Mouse (Mus musculus) thymus, adult 2 months (tissue): ENCODE data around the gene Zfp12. TPM values are rescaled to one million over a fixed set of nuclear protein-coding genes. Genes with fewer than 3 reads are reported as not detected.

Experiments
- DNase-seq: peaks from one replicate; pipeline ENCODE4 v3.0.0; 2021
- H3K27ac ChIP-seq: fragments of 200-500 bp; 2 replicates; pipeline ENCODE4 v1.5.1; 2012; ENCODE audit warnings: low read length, control low read depth; ENCODE audit not compliant: control insufficient read depth, insufficient read depth
- H3K27me3 ChIP-seq: fragments of 200-500 bp; 2 replicates; pipeline ENCODE4 v1.6.1; 2012; ENCODE audit warnings: mild to moderate bottlenecking, low read length, moderate library complexity, mixed read lengths; ENCODE audit not compliant: control insufficient read depth, insufficient read depth
- H3K36me3 ChIP-seq: fragments of 200-500 bp; 2 replicates; pipeline ENCODE4 v1.6.1; 2012; ENCODE audit warnings: mild to moderate bottlenecking, low read length, moderate library complexity; ENCODE audit not compliant: control insufficient read depth, insufficient read depth
- H3K4me1 ChIP-seq: fragments of 200-500 bp; replicated peaks from 2 replicates; pipeline ENCODE4 v1.6.1; 2012; ENCODE audit warnings: low read length; ENCODE audit not compliant: control insufficient read depth, insufficient read depth
- H3K4me3 ChIP-seq: fragments of 200-500 bp; 2 replicates; pipeline ENCODE4 v1.5.1; 2012; ENCODE audit warnings: mild to moderate bottlenecking, low read length, control low read depth, moderate library complexity; ENCODE audit not compliant: control insufficient read depth, insufficient read depth
- CTCF ChIP-seq: fragments of 200-500 bp; IDR thresholded peaks from 2 replicates; pipeline ENCODE4 v1.5.1; 2012; ENCODE audit warnings: mild to moderate bottlenecking, control low read depth, low read length, moderate library complexity, borderline replicate concordance; ENCODE audit not compliant: control insufficient read depth, poor library complexity, insufficient read depth; ENCODE audit errors: extremely low read depth
- POLR2A ChIP-seq: fragments of 200-500 bp; IDR thresholded peaks from 2 replicates; pipeline ENCODE4 v1.6.1; 2012; ENCODE audit warnings: mild to moderate bottlenecking, low read length, control low read depth, moderate library complexity; ENCODE audit not compliant: control insufficient read depth, poor library complexity, insufficient read depth; ENCODE audit errors: extremely low read depth
- WGBS: fragments of 180-500 bp; shearing (Covaris S2); methylation state at CpG from one replicate; pipeline ENCODE4 v1.1.7; 2018; 5-methylcytosine and 5-hydroxymethylcytosine counted together
- polyA plus RNA-seq: library from polyadenylated mRNA; depleted of rRNA; stranded (reverse); fragments of >200 nt; gene quantifications from 2 replicates; pipeline ENCODE4 v1.2.3, GENCODE M21; 2012

Zfp12 gene
- polyA plus RNA-seq, 1 experiment = 32.9 TPM

DNA sequence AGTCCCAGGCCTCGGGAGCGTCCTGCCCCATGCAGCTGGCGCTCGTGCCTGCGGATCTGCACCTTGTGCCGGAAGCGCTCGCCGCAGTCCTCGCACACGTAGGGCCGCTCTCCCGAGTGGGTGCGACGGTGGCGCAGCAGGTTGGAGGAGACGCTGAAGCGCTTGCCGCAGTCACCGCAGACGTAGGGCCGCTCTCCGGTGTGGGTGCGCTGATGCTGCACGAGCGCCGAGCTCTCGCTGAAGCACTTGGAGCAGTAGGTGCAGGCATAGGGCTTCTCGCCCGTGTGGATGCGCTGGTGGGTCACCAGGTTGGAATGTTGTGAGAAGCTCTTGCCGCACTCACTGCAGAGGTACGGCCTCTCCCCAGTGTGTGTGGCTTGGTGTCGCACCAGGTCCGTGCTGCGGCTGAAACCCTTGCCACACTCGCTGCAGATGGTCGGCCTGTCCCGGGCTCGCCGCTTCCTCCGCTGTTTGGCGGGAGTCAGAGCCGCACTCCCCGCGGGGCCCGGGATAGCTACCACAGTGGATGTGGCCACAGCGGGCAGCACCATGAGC, 52.9 kb downstream of the Zfp12 start:
- Histone ChIP-seq H3K27me3 (peaks cover 12% of the 10 kb centered on the region; the same call in 1 of the 2 replicates), H3K4me1 (peaks cover 9% of the 10 kb centered on the region), H3K27ac (no peak overlapping the region), H3K4me3 (no peak overlapping the region), H3K36me3 (no peaks in the 10 kb centered on the region)
- DNase-seq = peak; percentile 15
- 2% methylated on average over 48 of the region's 48 CpGs for WGBS
- no peak for TF ChIP-seq POLR2A

DNA sequence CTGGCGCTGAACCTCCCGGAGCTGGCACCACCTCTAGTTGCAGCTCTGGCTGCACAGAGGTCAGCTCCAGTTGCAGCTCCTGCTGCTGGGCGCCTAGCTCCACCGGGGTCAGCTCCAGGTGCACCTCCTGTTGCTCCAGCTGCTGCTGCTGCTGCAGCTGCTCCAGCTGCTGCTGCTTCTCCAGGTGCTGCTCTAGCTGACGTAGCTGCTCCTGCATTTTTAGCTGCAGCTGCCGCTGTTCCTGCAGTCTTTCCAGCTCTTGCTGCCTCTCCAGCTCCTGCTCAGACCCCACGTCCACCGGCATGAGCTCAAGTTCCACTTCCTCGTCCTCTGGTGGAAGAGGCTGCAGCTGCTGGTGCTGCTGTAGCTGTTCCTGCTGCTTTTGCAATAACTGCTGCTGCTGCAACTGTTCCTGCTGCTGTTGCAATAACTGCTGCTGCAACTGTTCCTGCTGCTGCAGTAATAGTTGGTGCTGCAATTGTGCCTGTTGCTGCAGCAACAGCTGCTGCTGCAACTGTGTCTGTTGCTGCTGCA, 53.5 kb downstream of the Zfp12 start:
- WGBS = 7% methylated on average over 9 of the region's 9 CpGs
- TF ChIP-seq POLR2A (no peak), CTCF (no peak)
- Histone ChIP-seq H3K27ac (no peak overlapping the region), H3K27me3 (peaks cover 14% of the 10 kb centered on the region; the same call in 1 of the 2 replicates), H3K4me3 (no peak overlapping the region), H3K4me1 (peaks cover 11% of the 10 kb centered on the region), H3K36me3 (no peaks in the 10 kb centered on the region)
- DNase-seq = no peak

DNA sequence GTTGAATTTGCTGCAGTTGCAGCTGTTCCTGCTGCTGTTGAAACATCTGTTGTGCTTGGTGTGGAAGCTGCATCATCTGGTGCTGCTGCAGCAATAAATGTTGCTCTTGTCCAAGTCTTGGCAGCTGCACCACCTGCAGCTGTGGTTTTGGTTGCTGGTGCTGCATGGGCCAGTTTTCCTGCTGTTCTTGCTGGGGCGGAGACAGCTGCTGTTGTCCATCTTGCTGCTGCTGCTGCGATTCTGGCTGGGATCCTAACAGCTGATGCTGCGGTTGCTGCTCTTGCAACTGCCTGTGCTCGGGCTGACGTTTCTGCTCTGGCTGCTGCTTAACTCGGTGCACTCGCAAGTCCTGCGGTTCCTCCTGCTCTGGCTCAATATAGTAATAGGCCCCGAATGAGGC, 54.3 kb downstream of the Zfp12 start:
- Histone ChIP-seq H3K27ac (no peak overlapping the region), H3K36me3 (no peaks in the 10 kb centered on the region), H3K27me3 (peaks cover 20% of the 10 kb centered on the region; the same call in 1 of the 2 replicates), H3K4me1 (peaks cover 11% of the 10 kb centered on the region), H3K4me3 (no peak overlapping the region)
- no peak for DNase-seq
- no peak for TF ChIP-seq POLR2A
- no peak for TF ChIP-seq CTCF
- WGBS = 67% methylated on average over 9 of the region's 9 CpGs

DNA sequence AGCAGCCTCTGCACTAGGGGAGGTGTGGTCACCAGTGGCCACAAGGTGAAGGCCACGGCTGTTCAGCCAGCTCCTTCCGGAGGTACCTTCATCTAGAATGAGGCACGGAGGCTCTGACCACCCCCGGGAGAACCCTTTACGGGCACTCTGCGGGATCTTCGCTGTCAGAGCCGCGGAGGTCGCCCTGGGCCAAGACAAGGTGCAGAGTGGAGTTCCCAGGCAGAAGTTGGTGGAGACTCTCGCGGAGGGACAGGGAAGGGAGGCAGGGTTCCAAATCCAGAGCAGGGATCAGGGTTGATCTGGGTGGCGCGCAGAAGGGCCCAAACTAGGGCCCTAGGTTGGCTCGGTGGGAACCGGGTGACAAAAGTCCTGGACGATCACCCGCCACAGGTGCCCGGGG, 57.9 kb downstream of the Zfp12 start:
- Histone ChIP-seq H3K36me3 (no peaks in the 10 kb centered on the region), H3K4me3 (no peak overlapping the region), H3K27me3 (peaks cover 17% of the 10 kb centered on the region; the same call in 1 of the 2 replicates), H3K27ac (no peak overlapping the region), H3K4me1 (peaks cover 7% of the 10 kb centered on the region)
- no peak for DNase-seq
- 10% methylated on average over 16 of the region's 19 CpGs for WGBS
- TF ChIP-seq POLR2A (no peak), CTCF (no peak)

DNA sequence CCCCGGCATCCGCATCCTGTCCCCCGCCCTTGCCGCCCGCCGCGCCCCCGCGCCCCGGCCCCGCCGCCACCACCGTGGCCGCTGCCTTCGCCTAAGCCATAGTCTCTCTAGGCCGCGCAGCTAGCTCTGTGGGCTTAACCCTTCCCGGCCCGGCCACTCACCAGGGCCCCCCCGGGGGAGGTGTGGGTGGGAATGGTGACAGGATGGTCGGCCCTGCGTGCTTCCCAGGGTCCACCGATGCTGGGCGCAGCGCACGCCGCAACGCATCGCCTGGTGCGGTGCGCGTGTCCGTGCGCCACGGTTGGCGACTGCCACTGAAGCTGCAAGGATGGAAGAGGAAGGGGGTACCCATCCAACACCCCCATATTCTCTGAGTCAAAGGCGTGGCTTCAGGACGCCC, 58.4 kb downstream of the Zfp12 start, which contains the start of gene Zfp853:
Zfp853 (minus strand) TSS at position 220 of the 400 bp plus-strand sequence.
- Histone ChIP-seq H3K27me3 (peaks cover 11% of the 10 kb centered on the region; the same call in 1 of the 2 replicates), H3K4me1 (peaks cover 3% of the 10 kb centered on the region; the same call in 1 of the 2 replicates), H3K4me3 (no peak within 1 kb of the TSS), H3K27ac (no peak within 1 kb of the TSS), H3K36me3 (no peaks in the 10 kb centered on the region)
- TF ChIP-seq CTCF = no peak
- TF ChIP-seq POLR2A = no peak
- DNase-seq = no peak
- WGBS = 9% methylated on average over 38 of the region's 38 CpGs

DNA sequence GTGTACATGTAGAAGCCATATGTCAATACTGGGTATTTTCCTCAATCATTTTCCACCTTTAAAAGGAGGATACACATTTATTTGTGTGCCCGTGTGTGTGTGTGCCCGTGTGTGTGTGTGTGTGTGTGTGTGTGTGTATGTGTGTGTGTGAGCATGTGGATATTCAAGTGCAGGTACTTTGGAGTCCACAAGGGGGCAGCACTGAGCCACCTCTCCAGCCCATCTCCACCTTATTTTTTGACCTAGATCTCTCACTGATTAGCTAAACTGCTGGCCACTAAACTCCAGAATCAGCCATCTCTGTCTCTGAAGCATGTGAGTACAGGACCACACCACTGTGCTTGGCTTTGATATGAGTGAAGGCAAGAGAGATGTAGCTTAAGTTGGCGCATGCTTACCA, 59.9 kb downstream of the Zfp12 start:
- peaks cover 4% of the 10 kb centered on the region for H3K36me3 ChIP-seq
- no peak overlapping the region for H3K27ac ChIP-seq
- DNase-seq = no peak
- 0 out of 2 replicates have a peak, but pooled peaks cover 2% of the 10 kb centered on the region for H3K4me1 ChIP-seq
- peaks cover 8% of the 10 kb centered on the region; the same call in 1 of the 2 replicates for H3K27me3 ChIP-seq
- 94% methylated on average over 3 of the region's 3 CpGs for WGBS
- no peak overlapping the region for H3K4me3 ChIP-seq
- TF ChIP-seq POLR2A (no peak), CTCF (no peak)

DNA sequence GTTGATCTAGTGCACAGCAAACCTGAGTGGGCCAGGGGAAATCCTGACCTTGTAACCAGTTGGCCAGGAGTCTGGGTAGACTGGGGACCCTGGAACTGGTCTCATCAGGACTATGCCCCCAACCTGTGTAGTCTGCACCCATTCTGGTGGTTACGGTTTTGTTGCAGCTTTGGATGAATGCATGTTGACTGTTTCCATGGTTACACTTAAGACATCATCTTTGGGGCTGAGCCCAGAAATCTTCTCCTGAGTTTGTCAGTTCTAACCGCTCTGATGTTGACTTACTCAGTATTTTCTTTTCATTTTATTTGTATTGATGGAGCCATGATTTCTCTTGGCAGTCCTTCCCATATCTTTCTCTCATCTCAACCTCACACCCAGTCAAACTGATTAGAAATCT, 60.4 kb downstream of the Zfp12 start:
- H3K27ac ChIP-seq = no peak overlapping the region
- H3K4me3 ChIP-seq = no peak overlapping the region
- 94% methylated on average over 2 of the region's 2 CpGs for WGBS
- 0 out of 2 replicates have a peak, but pooled peaks cover 2% of the 10 kb centered on the region for H3K4me1 ChIP-seq
- TF ChIP-seq CTCF = no peak
- TF ChIP-seq POLR2A = no peak
- peaks cover 8% of the 10 kb centered on the region for H3K36me3 ChIP-seq
- DNase-seq = no peak
- H3K27me3 ChIP-seq = peaks cover 8% of the 10 kb centered on the region; the same call in 1 of the 2 replicates
